Mouse (Mus musculus) midbrain, postnatal 0 days (tissue): ENCODE measurements around the gene Garem2. TPM values are rescaled to one million over a fixed set of nuclear protein-coding genes. Genes with fewer than 3 reads are reported as not detected.
"Not testable (repeated sequence)": the region's sequence is repeated elsewhere in the genome, so short reads cannot be mapped to it uniquely, and the experiment has no call there.

ENCODE experiments used
- ATAC-seq: fragments of 200-750 bp; cut with Nextera tagmentation; 2 replicates; pipeline ENCODE4 v1.8.0; 2017; ENCODE audit warnings: moderate number of reproducible peaks, mild to moderate bottlenecking, moderate TSS enrichment, moderate library complexity; ENCODE audit not compliant: low FRiP score
- DNase-seq: peaks from one replicate; pipeline ENCODE4 v3.0.0-alpha.2; 2015; ENCODE audit warnings: low spot score
- H3K27ac ChIP-seq: fragments of 300-500 bp; sonication (generic); 2 replicates; pipeline ENCODE4 v1.5.1; 2014; ENCODE audit warnings: low read depth, mild to moderate bottlenecking, low read length, mixed read lengths
- H3K27me3 ChIP-seq: fragments of 300-500 bp; sonication (generic); 2 replicates; pipeline ENCODE4 v1.6.1; 2014; ENCODE audit warnings: low read length, control low read depth, mixed read lengths; ENCODE audit not compliant: insufficient read depth
- H3K36me3 ChIP-seq: fragments of 300-500 bp; sonication (generic); 2 replicates; pipeline ENCODE4 v1.6.1; 2014; ENCODE audit warnings: low read length, control low read depth, mixed read lengths; ENCODE audit not compliant: insufficient read depth
- H3K4me1 ChIP-seq: fragments of 300-500 bp; sonication (generic); 2 replicates; pipeline ENCODE4 v1.6.1; 2014; ENCODE audit warnings: mild to moderate bottlenecking, control low read depth, antibody characterized with exemption, low read length, mixed read lengths; ENCODE audit not compliant: insufficient read depth
- H3K4me2 ChIP-seq: fragments of 300-500 bp; sonication (generic); 2 replicates; pipeline ENCODE4 v1.6.1; 2014; ENCODE audit warnings: low read depth, mild to moderate bottlenecking, low read length, mixed read lengths; ENCODE audit not compliant: poor library complexity, severe bottlenecking
- H3K4me3 ChIP-seq: fragments of 300-500 bp; sonication (generic); 2 replicates; pipeline ENCODE4 v1.5.1; 2014; ENCODE audit warnings: low read depth, mild to moderate bottlenecking, low read length, moderate library complexity
- H3K9ac ChIP-seq: fragments of 300-500 bp; sonication (generic); replicated peaks from 2 replicates; pipeline ENCODE4 v1.6.1; 2014; ENCODE audit warnings: mild to moderate bottlenecking, low read length, moderate library complexity, mixed read lengths; ENCODE audit not compliant: poor library complexity, severe bottlenecking
- H3K9me3 ChIP-seq: fragments of 300-500 bp; sonication (generic); 2 replicates; pipeline ENCODE4 v1.6.1; 2016; ENCODE audit warnings: low read length, control low read depth
- CTCF ChIP-seq: IDR thresholded peaks from 2 replicates; pipeline ENCODE4 v1.5.1; 2016; ENCODE audit warnings: antibody characterized with exemption, mild to moderate bottlenecking
- WGBS: fragments of 180-500 bp; shearing (Covaris S2); extraction: QIAGEN DNeasy Blood & Tissue Kit; methylation state at CpG from one replicate; pipeline ENCODE4 v1.1.7; 2014; 5-methylcytosine and 5-hydroxymethylcytosine counted together
- polyA plus RNA-seq: library from polyadenylated mRNA; unstranded; fragments of >200 nt; fragmentation: Nextera tagmentation; extraction: Ambion mirVana; gene quantifications from 2 replicates; pipeline ENCODE4 v1.2.1, GENCODE M21; 2015
- total RNA-seq: library from RNA; depleted of rRNA; stranded (reverse); fragments of >200 nt; gene quantifications from 2 replicates; pipeline ENCODE4 v1.2.3, GENCODE M21; 2014; rRNA removed

Gene Garem2
- total RNA-seq (18.1 and 20.6 TPM in 2 replicates), polyA plus RNA-seq (8.9 and 9.9 TPM in 2 replicates)

GRCm38 (mm10) chr5:30104841-30105667 is at the start of gene Garem2:
Gene Garem2, plus strand, starts transcription at chr5:30105161.
- Histone ChIP-seq H3K9me3 (no peaks in the 10 kb centered on the region), H3K36me3 (no peaks in the 10 kb centered on the region), H3K4me3 (peak within 1 kb of the TSS; percentile 56), H3K9ac (peak within 1 kb of the TSS; percentile 65), H3K4me2 (peak within 1 kb of the TSS; percentile 99), H3K27ac (peak within 1 kb of the TSS; percentile 65), H3K4me1 (peaks cover 9% of the 10 kb centered on the region; the same call in 1 of the 2 replicates), H3K27me3 (no peaks in the 10 kb centered on the region)
- WGBS = under 1% methylated on average over 56 of the region's 65 CpGs
- DNase-seq (peak; percentile 52), ATAC-seq (peak; percentile 25; the same call in 1 of the 2 replicates)
- TF ChIP-seq CTCF = no peak

GRCm38 (mm10) chr5:30058216-30058731 is 46.7 kb upstream of the Garem2 start:
- Histone ChIP-seq H3K36me3 (peaks cover 4% of the 10 kb centered on the region; the same call in 1 of the 2 replicates), H3K4me1 (no peaks in the 10 kb centered on the region), H3K9ac (no peak overlapping the region), H3K4me2 (no peak overlapping the region), H3K27ac (no peak overlapping the region), H3K9me3 (no peaks in the 10 kb centered on the region), H3K27me3 (no peaks in the 10 kb centered on the region), H3K4me3 (no peak overlapping the region)
- 44% methylated on average over 6 of the region's 6 CpGs for WGBS
- DNase-seq (no peak), ATAC-seq (no peak)
- TF ChIP-seq CTCF = no peak

DNA sequence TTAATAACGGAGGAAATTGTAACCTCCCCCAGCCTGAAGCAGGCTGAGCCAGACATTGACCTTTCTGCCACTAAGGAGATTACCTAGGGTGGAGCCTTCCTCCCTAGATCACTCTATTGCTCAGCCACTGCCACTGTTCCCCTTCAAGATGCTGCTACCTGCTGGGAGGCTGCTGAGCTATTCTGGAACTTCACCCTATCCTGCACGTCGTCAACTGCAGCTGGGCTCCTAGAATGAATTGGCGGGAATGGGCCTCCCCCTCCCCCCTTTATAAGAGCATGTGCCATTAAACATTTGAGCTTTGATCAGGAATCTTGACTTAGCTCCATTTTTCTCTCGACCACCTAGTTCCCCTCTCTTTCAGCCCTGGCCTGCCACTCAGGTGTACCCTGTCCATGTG is 45.4 kb upstream of the Garem2 start:
- H3K27ac ChIP-seq, H3K4me1 ChIP-seq, H3K36me3 ChIP-seq, H3K27me3 ChIP-seq, H3K9me3 ChIP-seq, H3K9ac ChIP-seq, H3K4me3 ChIP-seq, ATAC-seq, DNase-seq, H3K4me2 ChIP-seq: not testable (repeated sequence)
- WGBS = 43% methylated on average over 5 of the region's 5 CpGs

- DNase-seq (no peak), ATAC-seq (no peak)
- Histone ChIP-seq H3K4me2 (no peak overlapping the region), H3K27me3 (no peaks in the 10 kb centered on the region), H3K9ac (no peak overlapping the region), H3K36me3 (peaks cover 7% of the 10 kb centered on the region), H3K4me1 (no peaks in the 10 kb centered on the region), H3K4me3 (no peak overlapping the region), H3K9me3 (no peaks in the 10 kb centered on the region), H3K27ac (no peak overlapping the region)
- no peak for TF ChIP-seq CTCF
- 75% methylated on average over 6 of the region's 6 CpGs for WGBS
Measured at GRCm38 (mm10) chr5:30067726-30068125, 37.2 kb upstream of the Garem2 start.

GRCm38 (mm10) chr5:30071677-30072076 is 33.3 kb upstream of the Garem2 start:
- no peaks in the 10 kb centered on the region for H3K9me3 ChIP-seq
- no peaks in the 10 kb centered on the region; the same call in 1 of the 2 replicates for H3K36me3 ChIP-seq
- TF ChIP-seq CTCF = no peak
- no peak overlapping the region for H3K27ac ChIP-seq
- no peak for DNase-seq
- no peak for ATAC-seq
- no peaks in the 10 kb centered on the region for H3K27me3 ChIP-seq
- no peak overlapping the region for H3K9ac ChIP-seq
- H3K4me2 ChIP-seq = no peak overlapping the region
- H3K4me1 ChIP-seq = no peaks in the 10 kb centered on the region
- WGBS = 81% methylated on average over 6 of the region's 6 CpGs
- H3K4me3 ChIP-seq = no peak overlapping the region

- Histone ChIP-seq H3K36me3 (no peaks in the 10 kb centered on the region; the same call in 1 of the 2 replicates), H3K9ac (no peak overlapping the region), H3K4me2 (peak overlapping the region; percentile 57), H3K27me3 (no peaks in the 10 kb centered on the region), H3K4me1 (no peaks in the 10 kb centered on the region), H3K27ac (no peak overlapping the region), H3K9me3 (no peaks in the 10 kb centered on the region), H3K4me3 (peak overlapping the region; percentile 67; the same call in 1 of the 2 replicates)
- ATAC-seq (no peak), DNase-seq (no peak)
- 63% methylated on average over 3 of the region's 3 CpGs for WGBS
- TF ChIP-seq CTCF = no peak
Measured at GRCm38 (mm10) chr5:30072377-30072776, 32.6 kb upstream of the Garem2 start.
